Mouse (Mus musculus): ENCODE data around the gene Ropn1l.

Gene Ropn1l

GRCm38 (mm10) chr15:31453098-31453916 is at the start of gene Ropn1l:
Gene Ropn1l, minus strand, starts transcription at chr15:31453737.
- DNase-seq (ENCODE audit: low spot score) = peak; percentile 89

GRCm38 (mm10) chr15:31502996-31503395 is 49.5 kb upstream of the Ropn1l start:
- no peak for DNase-seq (ENCODE audit: low spot score)

GRCm38 (mm10) chr15:31502313-31502712 is 48.8 kb upstream of the Ropn1l start:
- DNase-seq (ENCODE audit: low spot score) = no peak

GRCm38 (mm10) chr15:31494803-31495202 is 41.3 kb upstream of the Ropn1l start:
- DNase-seq (ENCODE audit: low spot score) = no peak

GRCm38 (mm10) chr15:31494310-31494709 is 40.8 kb upstream of the Ropn1l start:
- no peak for DNase-seq (ENCODE audit: low spot score)

- DNase-seq (ENCODE audit: low spot score) = no peak
These were observed 33.9 kb upstream of the Ropn1l start for GRCm38 (mm10) chr15:31487407-31487806.

GRCm38 (mm10) chr15:31476678-31477077 is 23.1 kb upstream of the Ropn1l start:
- DNase-seq (ENCODE audit: low spot score) = no peak

GRCm38 (mm10) chr15:31472645-31473574 is 19.4 kb upstream of the Ropn1l start:
- no peak for DNase-seq (ENCODE audit: low spot score)

- DNase-seq (ENCODE audit: low spot score) = no peak
These were observed 18.0 kb upstream of the Ropn1l start for GRCm38 (mm10) chr15:31471529-31471928.

GRCm38 (mm10) chr15:31469497-31469896 is 16.0 kb upstream of the Ropn1l start:
- no peak for DNase-seq (ENCODE audit: low spot score)

GRCm38 (mm10) chr15:31468806-31469205 is 15.3 kb upstream of the Ropn1l start:
- DNase-seq (ENCODE audit: low spot score) = no peak

- DNase-seq (ENCODE audit: low spot score) = no peak
These were observed 13.2 kb upstream of the Ropn1l start for GRCm38 (mm10) chr15:31466749-31467148.

- no peak for DNase-seq (ENCODE audit: low spot score)
These were observed 12.8 kb upstream of the Ropn1l start for GRCm38 (mm10) chr15:31466295-31466694.

- no peak for DNase-seq (ENCODE audit: low spot score)
These were observed 12.3 kb upstream of the Ropn1l start for GRCm38 (mm10) chr15:31465806-31466205.

GRCm38 (mm10) chr15:31460571-31460970 is 7.0 kb upstream of the Ropn1l start:
- DNase-seq (ENCODE audit: low spot score) = no peak

GRCm38 (mm10) chr15:31458081-31458480 is 4.5 kb upstream of the Ropn1l start:
- no peak for DNase-seq (ENCODE audit: low spot score)

GRCm38 (mm10) chr15:31456381-31456780 is 2.8 kb upstream of the Ropn1l start:
- no peak for DNase-seq (ENCODE audit: low spot score)

GRCm38 (mm10) chr15:31454861-31455295 is 1.3 kb upstream of the Ropn1l start:
- no peak for DNase-seq (ENCODE audit: low spot score)

- DNase-seq (ENCODE audit: low spot score) = no peak
These were observed 741 bp upstream of the Ropn1l start for GRCm38 (mm10) chr15:31454096-31454860.

GRCm38 (mm10) chr15:31452336-31453097 is 1.0 kb downstream of the Ropn1l start:
- no peak for DNase-seq (ENCODE audit: low spot score)

GRCm38 (mm10) chr15:31449772-31450171 is 3.8 kb downstream of the Ropn1l start:
- no peak for DNase-seq (ENCODE audit: low spot score)

All from layer of hippocampus, adult 11-12 months (tissue).